ENCODE assay signal across 24 mouse cellular contexts in the genomic region with DNA sequence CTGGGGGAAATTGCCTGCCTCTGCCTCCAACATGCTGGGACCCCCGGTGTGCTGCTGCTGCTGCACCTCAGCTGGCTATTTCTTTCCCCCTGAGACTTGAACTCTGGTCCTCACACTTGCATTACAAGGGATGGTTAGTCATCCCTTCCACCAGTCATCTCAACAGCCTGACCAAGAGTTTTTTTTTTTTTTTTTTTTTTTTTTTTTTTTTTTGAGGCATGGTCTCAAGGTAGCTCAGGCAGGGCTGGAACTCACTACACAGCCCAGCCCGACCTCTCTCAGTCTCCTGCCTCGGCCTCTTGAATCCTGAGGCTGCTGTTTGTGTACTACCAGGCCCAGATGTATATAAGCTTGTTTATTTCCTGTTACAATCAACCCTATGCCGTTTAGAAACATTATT. TPM values are rescaled to one million over a fixed set of nuclear protein-coding genes. Genes with fewer than 3 reads are reported as not detected.
DNase-seq lines count a peak whose midpoint lies in the region; ATAC-seq and TF ChIP-seq lines count a peak whose summit lies in the region.
"Had no signal": no experiment of that assay in that cellular context is flagged by ENCODE, and none has a peak within 500 bp of the region (broad histone marks: within the 10 kb centered on the region; RNA-seq: fewer than 3 reads in every experiment).

No protein-coding gene starts in this region.

- no peaks in the 10 kb centered on the region for H3K79me2 ChIP-seq in CH12.LX (replicated peaks; ENCODE audit: control insufficient read depth, extremely low read depth, insufficient read depth, poor library complexity, severe bottlenecking)

- DNase-seq in lung, postnatal 14 days, result no peak
- DNase-seq in CH12.LX (ENCODE audit: extremely low read depth), result no peak
- peak; percentile 43 for DNase-seq in NIH3T3 (ENCODE audit: low read depth)
- no peak for DNase-seq in kidney, postnatal 4 days
- DNase-seq: adrenal gland, adult 2 months; adrenal gland, postnatal 10 days; adrenal gland, postnatal 25 days; cerebellum, adult 11 months; cerebellum, adult 18-20 months; cerebellum, adult 8-10 months; cerebellum, adult 9-11 months; cerebellum, postnatal 14 days; cerebellum, postnatal 36 days; embryo, embryonic 11 days had no signal

- 0 out of 2 replicates have a peak, but pooled peaks have one; percentile 8 for ATAC-seq in lung, embryonic 16.5 days (ENCODE audit: low read depth)
- ATAC-seq: forebrain, embryonic 14.5 days; forebrain, embryonic 16.5 days had no signal

- in situ Hi-C loops in CH12.LX (cut with MboI; ENCODE audit: low pct_ligation_motif_present, low pct_unique_long_range_greater_than_20kb, low sequenced_read_pairs), result no loop called here

- H3K27ac ChIP-seq in lung, embryonic 16.5 days (ENCODE audit: low read length), result peak overlapping the region; percentile 14
- no peak overlapping the region for H3K27ac ChIP-seq in CH12.LX (ENCODE audit: insufficient read depth, low read depth)
- H3K27ac ChIP-seq: embryonic facial prominence, embryonic 13.5 days; embryonic facial prominence, embryonic 15.5 days; forebrain, embryonic 10.5 days; forebrain, embryonic 12.5 days had no signal

- no peak for TF ChIP-seq CTCF in CH12.LX (conservative IDR thresholded peaks at IDR 0.05 in 1 of 2, IDR thresholded peaks at IDR 0.05 in 1 of 2; ENCODE audit: low read depth in 2 of 2, low read length in 2 of 2)

- peaks cover 3% of the 10 kb centered on the region; the same call in 1 of the 2 replicates for H3K9me3 ChIP-seq in lung, embryonic 16.5 days (ENCODE audit: control insufficient read depth, low read length)
- peaks cover 6% of the 10 kb centered on the region for H3K9me3 ChIP-seq in CH12.LX (replicated peaks; ENCODE audit: low read length)
- H3K9me3 ChIP-seq: embryonic facial prominence, embryonic 13.5 days; embryonic facial prominence, embryonic 15.5 days; forebrain, embryonic 10.5 days; forebrain, embryonic 12.5 days had no signal

- TF ChIP-seq EP300 in CH12.LX (IDR thresholded peaks at IDR 0.05; ENCODE audit: low read length), result no peak

- no peaks in the 10 kb centered on the region for H3K27me3 ChIP-seq in lung, embryonic 16.5 days (ENCODE audit: control insufficient read depth, insufficient read depth, low read depth, low read length)
- H3K27me3 ChIP-seq in CH12.LX (replicated peaks), result no peaks in the 10 kb centered on the region
- H3K27me3 ChIP-seq: embryonic facial prominence, embryonic 13.5 days; embryonic facial prominence, embryonic 15.5 days had no signal

- TF ChIP-seq POLR2A in CH12.LX (IDR thresholded peaks at IDR 0.05; ENCODE audit: low read depth, low read length), result no peak

- 0 out of 2 replicates have a peak, but pooled peaks cover 5% of the 10 kb centered on the region for H3K4me1 ChIP-seq in lung, embryonic 16.5 days (replicated peaks; ENCODE audit: control insufficient read depth, insufficient read depth, low read length)
- H3K4me1 ChIP-seq in CH12.LX (ENCODE audit: control insufficient read depth in 1 of 2, insufficient read depth in 2 of 2), result peaks cover 6 to 10% of the 10 kb centered on the region in 2 experiments
- H3K4me1 ChIP-seq: embryonic facial prominence, embryonic 13.5 days; embryonic facial prominence, embryonic 15.5 days; forebrain, embryonic 12.5 days had no signal

- H3K4me2 ChIP-seq in lung, embryonic 16.5 days (ENCODE audit: low read depth, low read length), result no peak overlapping the region
- no peak overlapping the region for H3K4me2 ChIP-seq in CH12.LX (ENCODE audit: insufficient read depth, low read depth, poor library complexity, severe bottlenecking)
- H3K4me2 ChIP-seq: embryonic facial prominence, embryonic 13.5 days; embryonic facial prominence, embryonic 15.5 days; forebrain, embryonic 12.5 days had no signal

- H3K9ac ChIP-seq in lung, embryonic 16.5 days (ENCODE audit: low read length), result no peak overlapping the region
- no peak overlapping the region for H3K9ac ChIP-seq in CH12.LX (ENCODE audit: insufficient read depth, low read depth)
- H3K9ac ChIP-seq: embryonic facial prominence, embryonic 13.5 days; embryonic facial prominence, embryonic 15.5 days; forebrain, embryonic 12.5 days had no signal

- no peak for TF ChIP-seq RAD21 in CH12.LX (IDR thresholded peaks at IDR 0.05; ENCODE audit: low read depth, low read length)

- H3K4me3 ChIP-seq in lung, embryonic 16.5 days (ENCODE audit: low read length), result no peak overlapping the region
- H3K4me3 ChIP-seq in CH12.LX (replicated peaks in 1 of 3; ENCODE audit: low read depth in 2 of 3, low read length in 2 of 3, poor library complexity in 1 of 3), result no peak overlapping the region
- H3K4me3 ChIP-seq: embryonic facial prominence, embryonic 13.5 days; embryonic facial prominence, embryonic 15.5 days; erythroblast, embryonic 14.5 days; forebrain, embryonic 10.5 days; forebrain, embryonic 12.5 days had no signal

- no peaks in the 10 kb centered on the region for H3K36me3 ChIP-seq in lung, embryonic 16.5 days (ENCODE audit: control insufficient read depth, insufficient read depth, low read length)
- peaks cover 0 to 7% of the 10 kb centered on the region in 2 experiments for H3K36me3 ChIP-seq in CH12.LX (replicated peaks in 1 of 2; ENCODE audit: control insufficient read depth in 1 of 2, insufficient read depth in 1 of 2, low read length in 1 of 2)
- H3K36me3 ChIP-seq: embryonic facial prominence, embryonic 13.5 days; embryonic facial prominence, embryonic 15.5 days; forebrain, embryonic 10.5 days; forebrain, embryonic 12.5 days had no signal

- dilution Hi-C loops in CH12.LX (cut with MboI; ENCODE audit: extremely low pct_ligation_motif_present, extremely low pct_unique_long_range_greater_than_20kb, low sequenced_read_pairs), result no loop called here

- WGBS in lung, embryonic 16.5 days, result 63% methylated on average over 4 of the region's 4 CpGs

TF ChIP-seq in CH12.LX, 34 proteins besides CTCF, POLR2A, EP300 and RAD21:
- TF ChIP-seq ZMIZ1 (IDR thresholded peaks at IDR 0.05; ENCODE audit: low read depth, low read length), result no peak
- no peak for TF ChIP-seq MAFK (IDR thresholded peaks at IDR 0.05; ENCODE audit: insufficient replicate concordance, low read length)
- TF ChIP-seq JUND (conservative IDR thresholded peaks at IDR 0.05; ENCODE audit: low read depth, low read length), result no peak
- TF ChIP-seq ZNF384 (IDR thresholded peaks at IDR 0.05; ENCODE audit: low read depth, low read length), result peak; percentile 93
- TF ChIP-seq SMC3 (IDR thresholded peaks at IDR 0.05; ENCODE audit: low read depth, low read length), result no peak
- TF ChIP-seq BHLHE40 (IDR thresholded peaks at IDR 0.05; ENCODE audit: low read depth, low read length), result no peak

RNA-seq across cellular contexts. Expression of a gene that starts 15.2 kb away (rescaled TPM):
- polyA plus RNA-seq in lung, embryonic 16.5 days (2015; fragmentation: Nextera tagmentation; extraction: Ambion mirVana), result 0.92 and 1.0 TPM in 2 replicates
- total RNA-seq in CH12.LX (2012; rRNA removed), result 0.08 TPM in 2 replicates
- not detected in 2 replicates for total RNA-seq in CH12.LX (2014; rRNA removed)
- 0.16 TPM in 1 of 2 replicates, not detected in the other for polyA plus RNA-seq in CH12.LX (2012; ENCODE audit: insufficient read length, low read depth)
- total RNA-seq: adrenal gland, adult 2 months; adrenal gland, postnatal 25 days; common myeloid progenitor, adult 5-6 weeks had no signal
- polyA plus RNA-seq: erythroblast, embryonic 14.5 days; G1E had no signal

RNA-seq across cellular contexts. Expression of a gene that starts 18.0 kb away (rescaled TPM):
- 202 and 207 TPM in 2 replicates for polyA plus RNA-seq in lung, embryonic 16.5 days (2015; fragmentation: Nextera tagmentation; extraction: Ambion mirVana)
- total RNA-seq in CH12.LX (2012; rRNA removed) (288 and 397 TPM in 2 replicates), CH12.LX (2014; rRNA removed) (456 and 483 TPM in 2 replicates)
- 392 and 523 TPM in 2 replicates for polyA plus RNA-seq in CH12.LX (2012; ENCODE audit: insufficient read length, low read depth)

RNA-seq across cellular contexts. Expression of a gene that starts 18.2 kb away (rescaled TPM):
- polyA plus RNA-seq in lung, embryonic 16.5 days (2015; fragmentation: Nextera tagmentation; extraction: Ambion mirVana), result 40.8 and 41.7 TPM in 2 replicates
- total RNA-seq in CH12.LX (2012; rRNA removed) (32.1 and 33.7 TPM in 2 replicates), CH12.LX (2014; rRNA removed) (44.4 and 47.2 TPM in 2 replicates)
- 27.9 and 30.2 TPM in 2 replicates for polyA plus RNA-seq in CH12.LX (2012; ENCODE audit: insufficient read length, low read depth)

RNA-seq across cellular contexts. Expression of a gene that starts 45.7 kb away (rescaled TPM):
- 0.55 and 0.57 TPM in 2 replicates for polyA plus RNA-seq in lung, embryonic 16.5 days (2015; fragmentation: Nextera tagmentation; extraction: Ambion mirVana)
- total RNA-seq in CH12.LX (2012; rRNA removed) (5.1 and 5.2 TPM in 2 replicates), CH12.LX (2014; rRNA removed) (6.9 and 8.0 TPM in 2 replicates)
- polyA plus RNA-seq in CH12.LX (2012; ENCODE audit: insufficient read length, low read depth), result 10.0 and 10.4 TPM in 2 replicates
- total RNA-seq: common myeloid progenitor, adult 5-6 weeks had no signal
- polyA plus RNA-seq: adrenal gland, adult 2 months; G1E had no signal
